Mouse (Mus musculus) heart, adult 9 months (tissue): ENCODE measurements around the gene Chka.

Source experiments
- DNase-seq, 2 experiments: peaks; one replicate each; pipeline ENCODE4 v3.0.0; 2022; ENCODE audit warnings: low spot score in 2 of 2

The Chka gene

DNA sequence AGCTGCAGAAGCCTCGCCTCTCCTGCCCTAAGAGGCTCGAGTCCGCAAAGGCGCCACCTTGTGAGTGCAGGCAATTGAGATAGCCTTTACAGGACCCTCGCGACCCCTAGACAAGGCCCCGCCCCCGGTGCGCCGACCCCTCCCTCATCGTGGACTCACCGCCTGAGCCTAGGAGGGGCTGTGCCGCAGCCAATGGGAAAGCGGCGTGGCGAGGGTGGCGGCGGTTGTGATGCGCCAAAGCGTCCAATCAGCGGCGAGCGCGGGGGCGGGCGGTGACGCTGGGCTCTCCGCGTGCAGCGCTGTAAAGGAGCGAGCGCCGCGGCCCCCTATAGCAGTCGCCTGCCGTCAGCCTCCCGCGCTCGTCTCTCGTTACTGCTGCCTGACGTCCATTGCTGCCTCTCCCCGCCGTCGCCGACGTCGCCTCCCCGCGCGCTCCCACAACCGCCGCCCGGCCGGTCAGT lies at the start of gene Chka:
Chka (plus strand) TSS at position 272 of the 461 bp plus-strand sequence.
- DNase-seq = peak; percentile 95 to 96

GRCm38 (mm10) chr19:3805526-3805925 lies 46.0 kb upstream of the Chka start:
- DNase-seq = no peak

- no peak for DNase-seq
These were observed 40.9 kb upstream of the Chka start for GRCm38 (mm10) chr19:3810536-3811233.

DNA sequence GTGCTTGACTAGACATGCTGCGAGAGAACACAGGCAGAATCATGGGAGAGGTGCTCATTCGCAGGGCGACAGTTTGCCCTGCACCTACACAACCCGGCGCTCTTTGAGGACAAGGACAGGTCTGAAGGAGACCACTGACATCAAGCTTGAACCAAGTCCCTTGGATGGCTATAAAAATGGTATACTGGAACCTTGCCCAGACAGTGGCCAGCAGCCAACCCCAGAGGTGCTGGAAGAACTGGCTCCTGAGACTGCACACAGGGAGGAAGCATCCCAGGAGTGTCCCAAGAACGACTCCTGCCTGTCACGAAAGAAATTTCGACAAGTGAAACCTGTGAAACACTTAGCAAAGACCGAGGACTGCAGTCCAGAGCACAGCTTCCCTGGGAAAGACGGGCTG lies 37.1 kb upstream of the Chka start:
- DNase-seq = peak; percentile 25 to 67

GRCm38 (mm10) chr19:3815824-3816223 lies 35.7 kb upstream of the Chka start:
- no peak for DNase-seq

- DNase-seq = no peak
These were observed 32.5 kb upstream of the Chka start for GRCm38 (mm10) chr19:3819080-3819479.

GRCm38 (mm10) chr19:3819899-3820444 lies 31.6 kb upstream of the Chka start:
- no peak for DNase-seq

DNA sequence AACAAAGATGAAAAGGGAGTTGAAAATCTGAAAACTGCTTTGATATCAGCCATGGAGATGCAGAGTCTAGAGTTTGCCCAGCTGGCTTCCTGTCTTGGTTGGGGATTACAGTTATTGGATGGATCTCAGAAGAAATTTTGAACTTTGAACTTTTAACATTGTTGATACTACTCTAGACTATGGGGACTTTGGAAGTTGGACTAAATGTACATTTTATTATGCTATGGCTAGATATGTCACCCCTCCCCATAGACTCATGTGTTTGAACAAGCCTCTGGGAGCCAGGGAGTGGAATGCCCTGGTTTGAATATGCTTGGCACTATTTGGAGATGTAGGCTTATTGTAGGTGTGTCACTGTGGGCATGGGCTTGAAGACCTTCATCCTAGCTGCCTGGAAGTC lies 26.5 kb upstream of the Chka start:
- DNase-seq = no peak

DNA sequence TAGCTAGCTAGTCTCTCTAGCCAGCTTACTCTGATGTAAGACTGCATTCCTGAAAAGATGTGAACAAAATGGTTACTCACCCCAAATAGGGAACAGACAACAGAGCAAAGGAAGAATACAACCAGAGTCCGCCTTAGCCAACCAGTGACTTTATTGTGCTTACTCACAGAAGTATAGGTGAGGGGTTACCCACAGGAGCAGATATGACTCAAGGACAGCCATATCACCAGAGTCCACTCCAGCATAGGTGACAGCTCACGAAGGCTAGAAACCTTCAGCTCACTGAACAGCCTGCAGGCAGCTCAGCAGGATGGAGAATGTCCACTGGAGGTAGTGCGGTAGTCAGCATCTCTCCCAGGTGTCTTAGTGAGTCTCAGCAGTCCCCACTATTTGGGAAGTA lies 21.7 kb upstream of the Chka start:
- no peak for DNase-seq

- no peak for DNase-seq
These were observed 19.9 kb upstream of the Chka start for GRCm38 (mm10) chr19:3831716-3832115.

DNA sequence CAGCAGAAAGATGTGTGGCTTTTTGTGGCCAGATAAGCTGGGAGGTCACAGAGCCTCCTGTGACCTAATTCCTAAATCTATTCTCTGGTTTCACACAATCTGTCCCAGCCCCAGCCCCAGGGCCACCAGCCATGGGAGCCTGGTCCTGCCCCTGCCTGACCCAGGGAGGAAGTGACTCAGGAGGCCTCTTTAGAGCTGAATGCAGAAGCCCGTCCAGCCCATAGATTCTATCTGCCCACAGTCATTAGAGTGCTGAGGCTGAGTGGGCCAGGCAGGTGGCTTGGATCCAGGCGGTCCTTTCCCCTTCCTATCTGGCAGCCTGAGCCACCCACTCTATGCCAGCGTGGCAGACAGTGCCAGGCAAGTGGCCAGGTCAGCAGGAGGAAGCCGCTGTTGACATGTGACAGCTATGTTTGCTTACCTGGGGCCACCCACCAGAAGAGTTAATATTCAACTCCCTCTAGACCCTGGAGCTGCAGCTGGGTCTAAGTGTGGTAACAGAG lies 18.7 kb upstream of the Chka start:
- peak; percentile 36 to 46 for DNase-seq

GRCm38 (mm10) chr19:3834301-3834700 lies 17.3 kb upstream of the Chka start:
- DNase-seq = no peak

GRCm38 (mm10) chr19:3836791-3837190 lies 14.8 kb upstream of the Chka start:
- DNase-seq = no peak

GRCm38 (mm10) chr19:3838931-3839330 lies 12.6 kb upstream of the Chka start:
- DNase-seq = no peak

DNA sequence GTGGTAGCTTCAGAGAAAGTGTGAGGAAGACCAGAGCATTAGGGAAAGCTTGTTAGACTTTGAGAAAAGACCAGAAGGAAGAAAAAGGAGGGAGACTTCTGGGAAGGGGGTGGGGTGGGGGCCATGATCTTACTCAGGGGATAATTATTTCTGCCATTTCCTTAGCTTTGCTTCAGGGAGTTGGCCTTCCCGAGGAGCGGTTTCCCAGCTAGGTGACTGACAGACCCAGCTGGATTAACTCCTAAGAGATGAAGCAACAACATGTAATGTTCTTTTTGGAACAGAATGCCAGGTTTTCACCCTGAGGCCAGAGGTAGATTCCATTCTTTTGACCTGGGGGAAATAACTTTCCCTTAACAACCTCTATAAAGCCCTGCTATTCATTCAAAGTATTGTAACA lies 11.9 kb upstream of the Chka start:
- DNase-seq = no peak

GRCm38 (mm10) chr19:3840214-3840651 lies 11.3 kb upstream of the Chka start:
- no peak for DNase-seq

DNA sequence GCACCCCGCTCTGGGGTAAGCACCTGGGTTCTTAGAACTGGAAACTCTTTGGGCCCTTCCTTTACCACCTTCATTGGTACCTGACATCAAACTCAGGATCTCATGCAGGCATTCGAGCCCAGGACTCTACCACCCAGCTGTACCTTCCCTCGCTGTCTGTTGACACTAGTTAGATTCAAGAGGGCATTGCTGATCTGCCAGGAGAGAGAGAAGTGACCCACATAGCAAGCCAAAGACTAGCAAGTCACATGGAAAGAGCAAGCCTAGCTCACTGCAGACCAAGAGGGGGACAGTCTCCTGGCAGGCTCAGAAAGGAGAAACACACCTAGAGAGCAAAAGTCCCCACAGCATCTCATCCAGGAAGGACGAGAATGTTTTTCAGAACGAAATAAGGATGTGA lies 10.9 kb upstream of the Chka start:
- no peak for DNase-seq

- DNase-seq = no peak
These were observed 9.0 kb upstream of the Chka start for GRCm38 (mm10) chr19:3842359-3843148.

DNA sequence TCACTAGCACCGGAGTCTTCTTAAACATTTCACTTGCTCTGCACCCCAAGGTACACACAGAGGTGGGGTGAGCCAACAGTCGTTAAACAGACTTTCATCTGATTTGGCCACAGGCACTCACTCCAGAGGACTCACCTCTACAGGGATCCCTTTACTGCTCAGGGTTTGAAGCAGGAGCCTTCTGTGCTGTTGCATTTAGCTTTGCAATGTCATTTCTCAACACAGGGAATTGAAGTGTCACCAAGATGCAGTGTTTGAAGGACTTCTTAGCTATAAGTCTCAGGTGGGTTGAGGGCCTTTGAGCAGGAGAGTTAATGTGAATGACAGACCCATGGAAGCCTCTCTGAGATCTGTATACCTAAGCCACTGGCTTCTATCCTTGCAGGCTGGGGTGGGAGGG lies 7.9 kb upstream of the Chka start:
- no peak for DNase-seq

DNA sequence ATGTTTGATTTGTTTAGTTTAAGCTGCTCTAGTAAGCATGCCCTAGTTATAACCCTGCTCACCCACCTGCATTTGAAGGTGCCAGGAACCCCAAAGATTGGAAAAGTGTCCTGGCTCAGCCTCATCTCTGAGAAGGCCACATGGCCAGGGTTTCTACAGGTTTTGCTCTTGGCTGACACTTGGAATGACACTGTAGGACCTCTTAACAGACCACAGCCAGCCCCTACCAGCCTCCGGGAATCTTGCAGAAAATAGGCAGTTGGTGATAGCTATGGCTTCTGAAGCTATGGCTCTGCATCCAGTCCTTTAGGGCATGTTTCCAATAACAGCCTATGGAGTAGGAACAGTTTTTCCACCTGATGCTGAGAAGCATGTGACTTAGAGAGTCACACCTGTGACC lies 6.7 kb upstream of the Chka start:
- DNase-seq = no peak

DNA sequence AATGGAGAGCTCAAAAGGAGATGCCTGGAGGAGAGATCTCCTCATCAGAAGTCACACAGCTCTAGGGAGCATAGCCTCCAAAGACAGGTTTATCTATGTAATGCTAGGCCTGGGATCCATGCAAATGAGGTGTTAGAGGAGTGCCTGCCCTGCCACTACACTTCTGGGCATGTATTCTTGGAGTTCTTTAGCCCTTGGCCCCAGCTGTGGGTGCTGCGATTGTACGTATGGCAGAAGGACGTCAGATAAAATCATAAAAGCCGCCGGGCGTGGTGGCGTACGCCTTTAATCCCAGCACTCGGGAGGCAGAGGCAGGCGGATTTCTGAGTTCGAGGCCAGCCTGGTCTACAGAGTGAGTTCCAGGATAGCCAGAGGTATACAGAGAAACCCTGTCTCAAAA lies 6.2 kb upstream of the Chka start:
- no peak for DNase-seq

GRCm38 (mm10) chr19:3845803-3846406 lies 5.7 kb upstream of the Chka start:
- no peak for DNase-seq
